Mouse (Mus musculus): ENCODE data around the gene Vmn1r142. TPM values are rescaled to one million over a fixed set of nuclear protein-coding genes. Genes with fewer than 3 reads are reported as not detected.
"Not testable (repeated sequence)": the region's sequence is repeated elsewhere in the genome, so short reads cannot be mapped to it uniquely, and the experiment has no call there.

Vmn1r142 gene
- polyA plus RNA-seq (2012; rRNA removed) = not detected in 2 replicates

DNA sequence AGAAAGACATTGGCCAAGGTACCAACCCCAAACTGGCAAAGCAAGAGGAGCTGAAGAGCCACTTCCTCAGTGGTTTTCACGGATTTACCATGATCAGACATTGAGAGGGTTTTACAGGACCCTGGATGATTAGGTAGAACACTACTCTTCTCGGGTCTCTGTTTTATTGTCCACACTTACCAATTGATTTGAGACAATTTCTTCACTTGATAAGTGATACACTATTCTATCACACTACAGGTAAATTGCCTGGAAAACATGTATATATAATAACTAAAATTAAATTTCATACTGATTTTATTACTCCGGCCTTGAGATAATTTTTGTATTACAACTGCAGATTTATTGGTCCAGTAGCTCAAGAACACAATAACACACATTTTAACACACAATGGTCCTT is at the start of gene Vmn1r142:
Gene Vmn1r142, minus strand, starts transcription at position 101 of the 400 bp plus-strand sequence.
- not testable (repeated sequence) for H3K4me3 ChIP-seq (replicated peaks; ENCODE audit: insufficient read depth, low read depth, low read length); DNase-seq; H3K4me1 ChIP-seq (ENCODE audit: control insufficient read depth, insufficient read depth, low read length); H3K27me3 ChIP-seq (ENCODE audit: control insufficient read depth, insufficient read depth, low read length); H3K27ac ChIP-seq (ENCODE audit: insufficient read depth, low read length)
- no CpG with 5 or more reads among the region's 3 CpGs for WGBS

GRCm38 (mm10) chr7:22201164-22201563 is 37.3 kb upstream of the Vmn1r142 start, which contains the start of gene Gm8653:
TSS of gene Gm8653 (minus strand) at chr7:22201264.
- WGBS = no CpG with 5 or more reads among the region's 2 CpGs
- not testable (repeated sequence) for H3K4me3 ChIP-seq (replicated peaks; ENCODE audit: insufficient read depth, low read depth, low read length); H3K27me3 ChIP-seq (ENCODE audit: control insufficient read depth, insufficient read depth, low read length); H3K4me1 ChIP-seq (ENCODE audit: control insufficient read depth, insufficient read depth, low read length); H3K27ac ChIP-seq (ENCODE audit: insufficient read depth, low read length); DNase-seq

DNA sequence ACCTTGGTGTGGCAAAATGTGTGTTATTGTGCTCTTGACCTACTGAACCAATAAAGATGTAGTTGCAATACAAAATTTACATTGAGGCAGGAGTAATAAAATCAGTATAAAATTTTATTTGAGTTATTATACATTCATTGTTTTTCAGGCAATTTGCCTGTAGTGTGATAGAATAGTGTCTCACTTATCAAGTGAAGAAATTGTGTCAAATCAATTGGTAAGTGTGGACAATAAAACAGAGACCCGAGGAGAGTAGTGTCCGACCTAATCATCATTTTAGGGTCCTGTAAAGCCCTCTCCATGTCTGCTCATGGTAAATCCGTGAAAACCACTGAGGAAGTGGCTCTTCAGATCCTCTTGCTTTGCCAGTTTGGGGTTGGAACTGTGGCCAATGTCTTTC is 25.2 kb upstream of the Vmn1r142 start, which contains the start of gene Vmn1r143:
Gene Vmn1r143, plus strand, starts transcription at position 301 of the 400 bp plus-strand sequence.
- not testable (repeated sequence) for H3K4me1 ChIP-seq (ENCODE audit: control insufficient read depth, insufficient read depth, low read length); H3K27ac ChIP-seq (ENCODE audit: insufficient read depth, low read length); H3K27me3 ChIP-seq (ENCODE audit: control insufficient read depth, insufficient read depth, low read length); H3K4me3 ChIP-seq (replicated peaks; ENCODE audit: insufficient read depth, low read depth, low read length); DNase-seq
- WGBS = no CpG with 5 or more reads among the region's 3 CpGs

DNA sequence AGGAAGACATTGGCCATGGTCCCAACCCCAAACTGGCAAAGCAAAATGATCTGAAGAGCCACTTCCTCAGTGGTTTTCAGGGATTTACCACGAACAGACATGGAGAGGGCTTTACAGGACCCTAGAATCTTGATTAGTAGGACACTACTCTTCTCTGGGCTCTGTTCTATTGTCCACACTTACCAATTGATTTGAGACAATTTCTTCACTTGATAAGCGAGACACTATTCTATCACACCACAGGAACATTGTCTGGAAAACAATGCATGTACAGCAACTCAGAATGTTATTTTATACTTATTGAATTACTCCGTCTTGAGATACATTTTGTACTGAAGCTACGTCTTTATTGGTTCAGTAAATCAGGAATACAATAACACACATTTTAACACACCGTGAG is 29.2 kb downstream of the Vmn1r142 start, which contains the start of gene Gm10666:
Gene Gm10666, minus strand, starts transcription at position 101 of the 400 bp plus-strand sequence.
- not testable (repeated sequence) for DNase-seq; H3K27me3 ChIP-seq (ENCODE audit: control insufficient read depth, insufficient read depth, low read length); H3K4me3 ChIP-seq (replicated peaks; ENCODE audit: insufficient read depth, low read depth, low read length); H3K4me1 ChIP-seq (ENCODE audit: control insufficient read depth, insufficient read depth, low read length); H3K27ac ChIP-seq (ENCODE audit: insufficient read depth, low read length)
- no CpG with 5 or more reads among the region's 5 CpGs for WGBS

DNA sequence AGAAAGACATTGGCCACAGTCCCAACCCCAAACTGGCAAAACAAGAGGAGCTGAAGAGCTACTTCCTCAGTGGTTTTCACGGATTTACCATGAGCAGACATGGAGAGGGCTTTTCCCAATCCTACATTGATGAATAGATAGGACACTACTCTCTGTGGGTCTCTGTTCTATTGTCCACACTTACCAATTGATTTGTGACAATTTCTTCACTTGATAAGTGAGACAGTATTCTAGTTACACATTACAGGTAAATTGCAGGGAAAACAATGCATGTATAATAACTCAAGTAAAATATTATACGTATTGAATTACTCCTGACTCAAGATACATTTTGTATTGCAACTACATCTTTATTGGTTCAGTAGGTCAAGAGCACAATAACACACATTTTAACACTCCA is 45.7 kb downstream of the Vmn1r142 start, which contains the start of gene Gm16451:
Gene Gm16451, minus strand, starts transcription at position 101 of the 400 bp plus-strand sequence.
- DNase-seq; H3K27me3 ChIP-seq (ENCODE audit: control insufficient read depth, insufficient read depth, low read length); H3K27ac ChIP-seq (ENCODE audit: insufficient read depth, low read length); H3K4me3 ChIP-seq (replicated peaks; ENCODE audit: insufficient read depth, low read depth, low read length); H3K4me1 ChIP-seq (ENCODE audit: control insufficient read depth, insufficient read depth, low read length): not testable (repeated sequence)
- no CpG with 5 or more reads among the region's 2 CpGs for WGBS

Other genes starting within 250 kb of the Vmn1r142 start
- not detected in 2 replicates for gene Gm5891, start 242.7 kb downstream of the Vmn1r142 start, polyA plus RNA-seq (2012; rRNA removed)
- gene Vmn1r137, start 169.4 kb downstream of the Vmn1r142 start, polyA plus RNA-seq (2012; rRNA removed) = not detected in 2 replicates
- gene Vmn1r138, start 135.1 kb downstream of the Vmn1r142 start, polyA plus RNA-seq (2012; rRNA removed) = not detected in 2 replicates
- gene Gm6176, start 107.7 kb downstream of the Vmn1r142 start, polyA plus RNA-seq (2012; rRNA removed) = not detected in 2 replicates
- gene Vmn1r139, start 95.0 kb downstream of the Vmn1r142 start, polyA plus RNA-seq (2012; rRNA removed) = not detected in 2 replicates
- gene Gm16451, start 45.8 kb downstream of the Vmn1r142 start, polyA plus RNA-seq (2012; rRNA removed) = not detected in 2 replicates
- gene Gm10666, start 29.3 kb downstream of the Vmn1r142 start, polyA plus RNA-seq (2012; rRNA removed) = not detected in 2 replicates
- gene Vmn1r143, start 25.3 kb upstream of the Vmn1r142 start, polyA plus RNA-seq (2012; rRNA removed) = not detected in 2 replicates
- not detected in 2 replicates for gene Gm8653, start 37.2 kb upstream of the Vmn1r142 start, polyA plus RNA-seq (2012; rRNA removed)
- gene Gm8453, start 65.4 kb upstream of the Vmn1r142 start, polyA plus RNA-seq (2012; rRNA removed) = not detected in 2 replicates
- gene Gm4187, start 165.7 kb upstream of the Vmn1r142 start, polyA plus RNA-seq (2012; rRNA removed) = not detected in 2 replicates
- gene Gm8660, start 207.0 kb upstream of the Vmn1r142 start, polyA plus RNA-seq (2012; rRNA removed) = not detected in 2 replicates
- not detected in 2 replicates for gene Vmn1r148, start 249.5 kb upstream of the Vmn1r142 start, polyA plus RNA-seq (2012; rRNA removed)